Mouse (Mus musculus) liver, embryonic 13.5 days (tissue): ENCODE data around the gene Sds. TPM values are rescaled to one million over a fixed set of nuclear protein-coding genes. Genes with fewer than 3 reads are reported as not detected.

Experiments used
- ATAC-seq: fragments of 200-750 bp; cut with Nextera tagmentation; 2 replicates; pipeline ENCODE4 v1.8.0; 2017; ENCODE audit warnings: low read depth, mild to moderate bottlenecking, moderate number of reproducible peaks, moderate library complexity
- DNase-seq: peaks from one replicate; pipeline ENCODE4 v3.0.0; 2022
- H3K27ac ChIP-seq: fragments of 300-500 bp; sonication (generic); 2 replicates; pipeline ENCODE4 v1.5.1; 2015; ENCODE audit warnings: moderate library complexity, mild to moderate bottlenecking, inconsistent platforms
- H3K27me3 ChIP-seq: fragments of 300-500 bp; sonication (generic); 2 replicates; pipeline ENCODE4 v1.6.1; 2015; ENCODE audit warnings: mild to moderate bottlenecking, inconsistent platforms
- H3K36me3 ChIP-seq: fragments of 300-500 bp; sonication (generic); 2 replicates; pipeline ENCODE4 v1.6.1; 2015; ENCODE audit warnings: mild to moderate bottlenecking, inconsistent platforms
- H3K4me1 ChIP-seq: fragments of 300-500 bp; sonication (generic); replicated peaks from 2 replicates; pipeline ENCODE4 v1.6.1; 2015; ENCODE audit warnings: inconsistent platforms
- H3K4me2 ChIP-seq: fragments of 300-500 bp; sonication (generic); 2 replicates; pipeline ENCODE4 v1.6.1; 2015; ENCODE audit warnings: inconsistent platforms, mild to moderate bottlenecking, moderate library complexity
- H3K4me3 ChIP-seq: fragments of 300-500 bp; sonication (generic); replicated peaks from 2 replicates; pipeline ENCODE4 v1.5.1; 2015; ENCODE audit warnings: mild to moderate bottlenecking, inconsistent platforms
- H3K9ac ChIP-seq: fragments of 300-500 bp; sonication (generic); 2 replicates; pipeline ENCODE4 v1.6.1; 2015; ENCODE audit warnings: mild to moderate bottlenecking, inconsistent platforms
- H3K9me3 ChIP-seq: fragments of 300-500 bp; sonication (generic); replicated peaks from 2 replicates; pipeline ENCODE4 v1.6.1; 2016; ENCODE audit warnings: inconsistent platforms
- WGBS: fragments of 180-500 bp; shearing (Covaris S2); methylation state at CpG from one replicate; pipeline ENCODE4 v1.1.7; 2015; ENCODE audit not compliant: insufficient replicate concordance; 5-methylcytosine and 5-hydroxymethylcytosine counted together
- polyA plus RNA-seq: library from polyadenylated mRNA; unstranded; fragments of >200 nt; fragmentation: Nextera tagmentation; extraction: Ambion mirVana; gene quantifications from 2 replicates; pipeline ENCODE4 v1.2.1, GENCODE M21; 2015

Gene Sds
- polyA plus RNA-seq, 1 experiment from 2014 or later = not detected

- DNase-seq = no peak
- WGBS = 53% methylated on average over 14 of the region's 14 CpGs
Measured at GRCm38 (mm10) chr5:120454756-120455337, 21.5 kb upstream of the Sds start.

GRCm38 (mm10) chr5:120456253-120456652, 20.1 kb upstream of the Sds start:
- WGBS = 0% methylated on average over 1 of the region's 1 CpGs
- H3K27ac ChIP-seq = no peak overlapping the region
- H3K4me3 ChIP-seq = no peak overlapping the region
- H3K9me3 ChIP-seq = no peaks in the 10 kb centered on the region
- H3K27me3 ChIP-seq = peaks cover 56% of the 10 kb centered on the region
- H3K4me2 ChIP-seq = no peak overlapping the region
- no peaks in the 10 kb centered on the region for H3K36me3 ChIP-seq
- 0 out of 2 replicates have a peak, but pooled peaks cover 10% of the 10 kb centered on the region for H3K4me1 ChIP-seq
- no peak overlapping the region for H3K9ac ChIP-seq
- DNase-seq (no peak), ATAC-seq (no peak)

More at GRCm38 (mm10) chr5:120454756-120455337, 21.5 kb upstream of the Sds start:
- Histone ChIP-seq H3K4me3 (no peak overlapping the region), H3K9me3 (no peaks in the 10 kb centered on the region), H3K36me3 (no peaks in the 10 kb centered on the region), H3K27ac (no peak overlapping the region), H3K9ac (no peak overlapping the region), H3K4me2 (no peak overlapping the region), H3K4me1 (0 out of 2 replicates have a peak, but pooled peaks cover 10% of the 10 kb centered on the region), H3K27me3 (peaks cover 48% of the 10 kb centered on the region)
- no peak for ATAC-seq

- no peak overlapping the region for H3K4me3 ChIP-seq
- no peak overlapping the region for H3K9ac ChIP-seq
- no peak for ATAC-seq
- H3K4me2 ChIP-seq = no peak overlapping the region
- DNase-seq = no peak
- H3K27ac ChIP-seq = no peak overlapping the region
- 0 out of 2 replicates have a peak, but pooled peaks cover 10% of the 10 kb centered on the region for H3K4me1 ChIP-seq
- H3K36me3 ChIP-seq = no peaks in the 10 kb centered on the region
- peaks cover 56% of the 10 kb centered on the region for H3K27me3 ChIP-seq
- 35% methylated on average over 7 of the region's 7 CpGs for WGBS
- H3K9me3 ChIP-seq = no peaks in the 10 kb centered on the region
Measured at GRCm38 (mm10) chr5:120456841-120457554, 19.3 kb upstream of the Sds start.

- no peak overlapping the region for H3K9ac ChIP-seq
- 0 out of 2 replicates have a peak, but pooled peaks have one; percentile 18 for ATAC-seq
- H3K27me3 ChIP-seq = peaks cover 55% of the 10 kb centered on the region
- H3K4me3 ChIP-seq = no peak overlapping the region
- peak; percentile 31 for DNase-seq
- H3K36me3 ChIP-seq = no peaks in the 10 kb centered on the region
- H3K9me3 ChIP-seq = no peaks in the 10 kb centered on the region
- 0 out of 2 replicates have a peak, but pooled peaks cover 10% of the 10 kb centered on the region for H3K4me1 ChIP-seq
- no peak overlapping the region for H3K27ac ChIP-seq
- WGBS = 7% methylated on average over 9 of the region's 9 CpGs
- H3K4me2 ChIP-seq = no peak overlapping the region
Measured at GRCm38 (mm10) chr5:120457628-120458027, 18.7 kb upstream of the Sds start.

- H3K4me3 ChIP-seq = no peak overlapping the region
- peaks cover 65% of the 10 kb centered on the region for H3K27me3 ChIP-seq
- H3K9ac ChIP-seq = no peak overlapping the region
- DNase-seq (peak; percentile 21), ATAC-seq (no peak)
- WGBS = 50% methylated on average over 10 of the region's 10 CpGs
- 0 out of 2 replicates have a peak, but pooled peaks cover 10% of the 10 kb centered on the region for H3K4me1 ChIP-seq
- H3K36me3 ChIP-seq = no peaks in the 10 kb centered on the region
- no peak overlapping the region for H3K4me2 ChIP-seq
- H3K27ac ChIP-seq = no peak overlapping the region
- H3K9me3 ChIP-seq = no peaks in the 10 kb centered on the region
Measured at GRCm38 (mm10) chr5:120459133-120459532, 17.2 kb upstream of the Sds start.

- Histone ChIP-seq H3K27ac (no peak overlapping the region), H3K4me3 (no peak overlapping the region), H3K36me3 (no peaks in the 10 kb centered on the region), H3K4me1 (no peaks in the 10 kb centered on the region), H3K4me2 (no peak overlapping the region), H3K27me3 (peaks cover 42% of the 10 kb centered on the region), H3K9me3 (no peaks in the 10 kb centered on the region), H3K9ac (no peak overlapping the region)
- WGBS = 69% methylated on average over 15 of the region's 15 CpGs
- ATAC-seq (no peak), DNase-seq (no peak)
Measured at GRCm38 (mm10) chr5:120461902-120462301, 14.4 kb upstream of the Sds start.

GRCm38 (mm10) chr5:120464321-120464720, 12.0 kb upstream of the Sds start:
- Histone ChIP-seq H3K4me2 (no peak overlapping the region), H3K27me3 (peaks cover 32% of the 10 kb centered on the region), H3K9ac (no peak overlapping the region), H3K4me1 (no peaks in the 10 kb centered on the region), H3K9me3 (no peaks in the 10 kb centered on the region), H3K27ac (no peak overlapping the region), H3K4me3 (no peak overlapping the region), H3K36me3 (no peaks in the 10 kb centered on the region)
- ATAC-seq = no peak
- no peak for DNase-seq
- 60% methylated on average over 4 of the region's 4 CpGs for WGBS

- ATAC-seq (no peak), DNase-seq (peak; percentile 15)
- H3K27ac ChIP-seq = no peak overlapping the region
- H3K4me1 ChIP-seq = no peaks in the 10 kb centered on the region
- H3K9ac ChIP-seq = no peak overlapping the region
- no peak overlapping the region for H3K4me2 ChIP-seq
- no peaks in the 10 kb centered on the region for H3K36me3 ChIP-seq
- H3K27me3 ChIP-seq = peaks cover 30% of the 10 kb centered on the region
- no peaks in the 10 kb centered on the region for H3K9me3 ChIP-seq
- WGBS = 31% methylated on average over 5 of the region's 5 CpGs
- no peak overlapping the region for H3K4me3 ChIP-seq
Measured at GRCm38 (mm10) chr5:120465062-120465461, 11.3 kb upstream of the Sds start.

GRCm38 (mm10) chr5:120465860-120466259, 10.5 kb upstream of the Sds start:
- Histone ChIP-seq H3K9ac (no peak overlapping the region), H3K4me3 (no peak overlapping the region), H3K36me3 (no peaks in the 10 kb centered on the region), H3K9me3 (no peaks in the 10 kb centered on the region), H3K27me3 (peaks cover 23% of the 10 kb centered on the region), H3K27ac (no peak overlapping the region), H3K4me1 (no peaks in the 10 kb centered on the region), H3K4me2 (no peak overlapping the region)
- WGBS = 56% methylated on average over 6 of the region's 6 CpGs
- ATAC-seq (no peak), DNase-seq (no peak)

- Histone ChIP-seq H3K27me3 (peaks cover 18% of the 10 kb centered on the region), H3K9ac (no peak overlapping the region), H3K36me3 (no peaks in the 10 kb centered on the region), H3K4me1 (no peaks in the 10 kb centered on the region), H3K4me3 (no peak overlapping the region), H3K4me2 (0 out of 2 replicates have a peak overlapping the region, but pooled peaks have one; percentile 10), H3K27ac (no peak overlapping the region), H3K9me3 (no peaks in the 10 kb centered on the region)
- ATAC-seq (no peak), DNase-seq (no peak)
- WGBS = 15% methylated on average over 4 of the region's 4 CpGs
Measured at GRCm38 (mm10) chr5:120467026-120467425, 9.3 kb upstream of the Sds start.

GRCm38 (mm10) chr5:120468336-120468735, 8.0 kb upstream of the Sds start:
- Histone ChIP-seq H3K9ac (no peak overlapping the region), H3K27ac (no peak overlapping the region), H3K27me3 (peaks cover 14% of the 10 kb centered on the region; the same call in 1 of the 2 replicates), H3K9me3 (no peaks in the 10 kb centered on the region), H3K4me1 (no peaks in the 10 kb centered on the region), H3K4me3 (no peak overlapping the region), H3K4me2 (no peak overlapping the region), H3K36me3 (no peaks in the 10 kb centered on the region)
- no peak for DNase-seq
- WGBS = 60% methylated on average over 5 of the region's 5 CpGs
- ATAC-seq = 0 out of 2 replicates have a peak, but pooled peaks have one; percentile 29
